In genomic region chr9:59672195-59672894, GRCm38 (mm10) we compare ENCODE assay signal across 12 mouse cellular contexts. TPM values are rescaled to one million over a fixed set of nuclear protein-coding genes. Genes with fewer than 3 reads are reported as not detected.
A peak's percentile ranks its signal among the peaks of the same experiment; 100 is the strongest.
DNase-seq lines count a peak whose midpoint lies in the region; ATAC-seq and TF ChIP-seq lines count a peak whose summit lies in the region.
"Had no signal": no experiment of that assay in that cellular context is flagged by ENCODE, and none has a peak within 500 bp of the region (broad histone marks: within the 10 kb centered on the region; RNA-seq: fewer than 3 reads in every experiment).

No protein-coding gene starts in this region.

- peak; percentile 87 for ATAC-seq in liver, embryonic 14.5 days (ENCODE audit: insufficient read depth)
- no peak for ATAC-seq in forebrain, embryonic 16.5 days

- peak; percentile 51 to 74 for DNase-seq in cerebellum, adult 2 months
- no peak for DNase-seq in cerebellum, adult 11-12 months
- DNase-seq in cerebellum, postnatal 10 days: peak; percentile 40 to 47
- peak; percentile 85 for DNase-seq in heart, embryonic 10.5 days (ENCODE audit: low spot score)
- DNase-seq in liver, embryonic 14.5 days (ENCODE audit: low read depth in 3 of 3, low spot score in 3 of 3): peak; percentile 40 to 62 (median 60)
- no peak for DNase-seq in embryo, embryonic 9.5 days (ENCODE audit: extremely low spot score)
- no peak for DNase-seq in c-Kit-positive CD71-positive TER-119-positive erythroid progenitor cells, embryonic 14.5 days (ENCODE audit: low spot score)
- DNase-seq: kidney, postnatal 25 days had no signal

- WGBS in cerebellum, adult 2 months: 42% methylated on average over 12 of the region's 12 CpGs
- 82% methylated on average over 12 of the region's 12 CpGs for WGBS in heart, embryonic 10.5 days
- WGBS in liver, embryonic 14.5 days (ENCODE audit: insufficient replicate concordance): 61% methylated on average over 12 of the region's 12 CpGs
- WGBS in forebrain, embryonic 16.5 days: 80% methylated on average over 12 of the region's 12 CpGs

- H3K27ac ChIP-seq in cerebellum, adult 2 months (ENCODE audit: insufficient read depth, low read length): 0 out of 2 replicates have a peak overlapping the region, but pooled peaks have one; percentile 33
- H3K27ac ChIP-seq in heart, embryonic 10.5 days: peak overlapping the region; percentile 3; the same call in 1 of the 2 replicates
- H3K27ac ChIP-seq in liver, embryonic 14.5 days: no peak overlapping the region
- no peak overlapping the region for H3K27ac ChIP-seq in forebrain, embryonic 16.5 days (ENCODE audit: low read length)
- H3K27ac ChIP-seq: macrophage; stomach, postnatal 0 days had no signal

- peak; percentile 74 for TF ChIP-seq EP300 in liver, embryonic 14.5 days (IDR thresholded peaks at IDR 0.05; ENCODE audit: low read depth)

- H3K9ac ChIP-seq in liver, embryonic 14.5 days (replicated peaks): no peak overlapping the region
- no peak overlapping the region for H3K9ac ChIP-seq in forebrain, embryonic 16.5 days (replicated peaks; ENCODE audit: low read depth, low read length)

- TF ChIP-seq POLR2A in cerebellum, adult 2 months (IDR thresholded peaks at IDR 0.05; ENCODE audit: borderline replicate concordance, insufficient read depth, low read length): no peak

- no peaks in the 10 kb centered on the region for H3K27me3 ChIP-seq in cerebellum, adult 2 months (ENCODE audit: control insufficient read depth, insufficient read depth, low read length)
- no peaks in the 10 kb centered on the region for H3K27me3 ChIP-seq in heart, embryonic 10.5 days (ENCODE audit: insufficient read depth, poor library complexity, severe bottlenecking)
- H3K27me3 ChIP-seq in liver, embryonic 14.5 days (ENCODE audit: control insufficient read depth, insufficient read depth, low read length): peaks cover 6% of the 10 kb centered on the region; the same call in 1 of the 2 replicates
- no peaks in the 10 kb centered on the region for H3K27me3 ChIP-seq in forebrain, embryonic 16.5 days (replicated peaks; ENCODE audit: control insufficient read depth, insufficient read depth, low read length)

- peaks cover 98% of the 10 kb centered on the region for H3K36me3 ChIP-seq in heart, embryonic 10.5 days
- no peaks in the 10 kb centered on the region; the same call in 1 of the 2 replicates for H3K36me3 ChIP-seq in liver, embryonic 14.5 days (replicated peaks; ENCODE audit: control insufficient read depth, insufficient read depth, low read depth)
- peaks cover 64% of the 10 kb centered on the region for H3K36me3 ChIP-seq in forebrain, embryonic 16.5 days (ENCODE audit: control insufficient read depth, insufficient read depth)

- H3K4me3 ChIP-seq in cerebellum, adult 2 months (replicated peaks; ENCODE audit: insufficient read depth, low read depth, low read length): no peak overlapping the region
- no peak overlapping the region for H3K4me3 ChIP-seq in heart, embryonic 10.5 days
- no peak overlapping the region for H3K4me3 ChIP-seq in liver, embryonic 14.5 days (ENCODE audit: insufficient read depth in 1 of 2, low read depth in 2 of 2, low read length in 2 of 2)
- H3K4me3 ChIP-seq in forebrain, embryonic 16.5 days (replicated peaks; ENCODE audit: low read length): no peak overlapping the region
- H3K4me3 ChIP-seq: erythroblast, embryonic 14.5 days had no signal

- H3K4me2 ChIP-seq in liver, embryonic 14.5 days (ENCODE audit: low read depth): 0 out of 2 replicates have a peak overlapping the region, but pooled peaks have one; percentile 11
- no peak overlapping the region for H3K4me2 ChIP-seq in forebrain, embryonic 16.5 days (ENCODE audit: low read length)

- H3K9me3 ChIP-seq in heart, embryonic 10.5 days: no peaks in the 10 kb centered on the region
- H3K9me3 ChIP-seq in liver, embryonic 14.5 days (ENCODE audit: control insufficient read depth, low read length): no peaks in the 10 kb centered on the region
- no peaks in the 10 kb centered on the region for H3K9me3 ChIP-seq in forebrain, embryonic 16.5 days (ENCODE audit: control insufficient read depth, low read length)

- TF ChIP-seq CTCF in cerebellum, adult 2 months (IDR thresholded peaks at IDR 0.05; ENCODE audit: borderline replicate concordance, insufficient read depth, low read depth, low read length): no peak
- TF ChIP-seq CTCF in liver, embryonic 14.5 days (IDR thresholded peaks at IDR 0.05; ENCODE audit: low read depth): no peak

- peaks cover 26% of the 10 kb centered on the region for H3K4me1 ChIP-seq in cerebellum, adult 2 months (ENCODE audit: control insufficient read depth, insufficient read depth, low read length)
- peaks cover 19% of the 10 kb centered on the region for H3K4me1 ChIP-seq in heart, embryonic 10.5 days
- peaks cover 2 to 17% of the 10 kb centered on the region in 2 experiments; a peak in 3 of 4 replicates for H3K4me1 ChIP-seq in liver, embryonic 14.5 days (replicated peaks; ENCODE audit: control insufficient read depth in 2 of 2, insufficient read depth in 2 of 2, low read length in 1 of 2)
- no peaks in the 10 kb centered on the region for H3K4me1 ChIP-seq in forebrain, embryonic 16.5 days (replicated peaks; ENCODE audit: control insufficient read depth, insufficient read depth, low read length)

RNA-seq across cellular contexts. Expression of gene Gramd2, which starts 7.6 kb away (rescaled TPM):
- polyA plus RNA-seq in cerebellum, adult 2 months (2012; rRNA removed): 2.6 and 3.0 TPM in 2 replicates
- polyA plus RNA-seq in heart, embryonic 10.5 days (2016; fragmentation: Nextera tagmentation; extraction: Ambion mirVana): 0.10 and 0.18 TPM in 2 replicates
- 0.06 and 0.12 TPM in 2 replicates for polyA plus RNA-seq in liver, embryonic 14.5 days (2012; rRNA removed)
- not detected in 2 replicates for polyA plus RNA-seq in liver, embryonic 14.5 days (2014; fragmentation: Nextera tagmentation; extraction: Ambion mirVana)
- polyA plus RNA-seq in forebrain, embryonic 16.5 days (2015; fragmentation: Nextera tagmentation; extraction: Ambion mirVana): 3.7 and 5.4 TPM in 2 replicates
- polyA plus RNA-seq: erythroblast, embryonic 14.5 days had no signal

RNA-seq across cellular contexts. Expression of gene Pkm, which starts 16.2 kb away (rescaled TPM):
- 2,306 and 2,370 TPM in 2 replicates for polyA plus RNA-seq in cerebellum, adult 2 months (2012; rRNA removed)
- 2,435 and 2,436 TPM in 2 replicates for polyA plus RNA-seq in heart, embryonic 10.5 days (2016; fragmentation: Nextera tagmentation; extraction: Ambion mirVana)
- polyA plus RNA-seq in liver, embryonic 14.5 days (2012; rRNA removed): 87.9 and 108 TPM in 2 replicates
- 119 and 131 TPM in 2 replicates for polyA plus RNA-seq in liver, embryonic 14.5 days (2014; fragmentation: Nextera tagmentation; extraction: Ambion mirVana)
- 1,186 and 1,222 TPM in 2 replicates for polyA plus RNA-seq in forebrain, embryonic 16.5 days (2015; fragmentation: Nextera tagmentation; extraction: Ambion mirVana)

RNA-seq across cellular contexts. Expression of gene Parp6, which starts 55.3 kb away (rescaled TPM):
- 174 and 176 TPM in 2 replicates for polyA plus RNA-seq in cerebellum, adult 2 months (2012; rRNA removed)
- polyA plus RNA-seq in heart, embryonic 10.5 days (2016; fragmentation: Nextera tagmentation; extraction: Ambion mirVana): 19.3 and 23.9 TPM in 2 replicates
- 5.2 and 5.3 TPM in 2 replicates for polyA plus RNA-seq in liver, embryonic 14.5 days (2012; rRNA removed)
- 1.9 and 2.6 TPM in 2 replicates for polyA plus RNA-seq in liver, embryonic 14.5 days (2014; fragmentation: Nextera tagmentation; extraction: Ambion mirVana)
- 204 and 232 TPM in 2 replicates for polyA plus RNA-seq in forebrain, embryonic 16.5 days (2015; fragmentation: Nextera tagmentation; extraction: Ambion mirVana)

Comparison
In these comparisons a context has a peak if more than half of its experiments do, and no peak if none do; other contexts are left out.
1. DNase-seq: peak in cerebellum, adult 2 months (2 of 2), cerebellum, postnatal 10 days (2 of 2), heart, embryonic 10.5 days (single experiment) and liver, embryonic 14.5 days (3 of 3); none in cerebellum, adult 11-12 months (single experiment), embryo, embryonic 9.5 days (single experiment) and c-Kit-positive CD71-positive TER-119-positive erythroid progenitor cells, embryonic 14.5 days (single experiment).
2. H3K27ac ChIP-seq: peak in cerebellum, adult 2 months (single experiment) and heart, embryonic 10.5 days (single experiment); none in liver, embryonic 14.5 days (single experiment) and forebrain, embryonic 16.5 days (single experiment).